Mouse (Mus musculus) 3T3-L1 (cell line): ENCODE results near the gene Pigo.
"Not testable (repeated sequence)": the region's sequence is repeated elsewhere in the genome, so short reads cannot be mapped to it uniquely, and the experiment has no call there.

Experiments
- DNase-seq: peaks from one replicate; pipeline ENCODE4 v3.0.0-alpha.2; 2015; ENCODE audit warnings: low read depth, low spot score

Gene Pigo

GRCm38 (mm10) chr4:43002756-43003439 lies 22.7 kb downstream of the Pigo start:
- DNase-seq, result no peak

- DNase-seq, result no peak
Measured at GRCm38 (mm10) chr4:43001272-43001671, 24.3 kb downstream of the Pigo start.

- DNase-seq, result peak; percentile 99
Measured at GRCm38 (mm10) chr4:43000141-43000986, 25.3 kb downstream of the Pigo start, which contains the start of gene Vcp. Gene Vcp (minus strand): TSS chr4:43000507.

- peak; percentile 78 for DNase-seq
Measured at GRCm38 (mm10) chr4:42999451-43000140, 26.0 kb downstream of the Pigo start.

GRCm38 (mm10) chr4:42998022-42998421 lies 27.6 kb downstream of the Pigo start:
- DNase-seq, result no peak

GRCm38 (mm10) chr4:42988296-42988695 lies 37.3 kb downstream of the Pigo start:
- no peak for DNase-seq

GRCm38 (mm10) chr4:42980467-42980866 lies 45.2 kb downstream of the Pigo start:
- not testable (repeated sequence) for DNase-seq

GRCm38 (mm10) chr4:42978062-42978461 lies 47.6 kb downstream of the Pigo start:
- DNase-seq, result peak; percentile 33

- no peak for DNase-seq
Measured at GRCm38 (mm10) chr4:42973868-42974267, 51.8 kb downstream of the Pigo start.

GRCm38 (mm10) chr4:42972952-42973351 lies 52.7 kb downstream of the Pigo start:
- no peak for DNase-seq

GRCm38 (mm10) chr4:42969304-42969703 lies 56.3 kb downstream of the Pigo start, which contains the start of gene 1700022I11Rik:
Gene 1700022I11Rik (plus strand): TSS chr4:42969604.
- DNase-seq, result no peak
